Mouse (Mus musculus) lung, embryonic 14.5 days (tissue): ENCODE data around the gene Celf6. TPM values are rescaled to one million over a fixed set of nuclear protein-coding genes. Genes with fewer than 3 reads are reported as not detected.

Experiments used
- ATAC-seq: fragments of 200-750 bp; cut with Nextera tagmentation; 2 replicates; pipeline ENCODE4 v1.8.0; 2017; ENCODE audit warnings: mild to moderate bottlenecking, moderate TSS enrichment, moderate library complexity; ENCODE audit not compliant: insufficient read depth
- DNase-seq: peaks from one replicate; pipeline ENCODE4 v3.0.0-alpha.2; 2015
- H3K27ac ChIP-seq: fragments of 300-500 bp; sonication (generic); 2 replicates; pipeline ENCODE4 v1.5.1; 2014; ENCODE audit warnings: low read depth, mild to moderate bottlenecking, moderate library complexity
- H3K27me3 ChIP-seq: fragments of 300-500 bp; sonication (generic); 2 replicates; pipeline ENCODE4 v1.6.1; 2014; ENCODE audit warnings: low read length, control low read depth; ENCODE audit not compliant: insufficient read depth
- H3K36me3 ChIP-seq: fragments of 300-500 bp; sonication (generic); 2 replicates; pipeline ENCODE4 v1.6.1; 2014; ENCODE audit warnings: control low read depth; ENCODE audit not compliant: insufficient read depth
- H3K4me1 ChIP-seq: fragments of 300-500 bp; sonication (generic); 2 replicates; pipeline ENCODE4 v1.6.1; 2014; ENCODE audit warnings: antibody characterized with exemption, control low read depth; ENCODE audit not compliant: insufficient read depth
- H3K4me2 ChIP-seq: fragments of 300-500 bp; sonication (generic); 2 replicates; pipeline ENCODE4 v1.6.1; 2014; ENCODE audit warnings: mild to moderate bottlenecking
- H3K4me3 ChIP-seq: fragments of 300-500 bp; sonication (generic); 2 replicates; pipeline ENCODE4 v1.5.1; 2014; ENCODE audit warnings: low read depth, low read length
- H3K9ac ChIP-seq: fragments of 300-500 bp; sonication (generic); 2 replicates; pipeline ENCODE4 v1.6.1; 2014
- H3K9me3 ChIP-seq: fragments of 300-500 bp; sonication (generic); 2 replicates; pipeline ENCODE4 v1.6.1; 2016; ENCODE audit warnings: low read depth, low read length, control low read depth
- CTCF ChIP-seq: IDR thresholded peaks from 2 replicates; pipeline ENCODE4 v1.5.1; 2016; ENCODE audit warnings: antibody characterized with exemption, low read depth
- WGBS: fragments of 180-500 bp; shearing (Covaris S2); extraction: QIAGEN DNeasy Blood & Tissue Kit; methylation state at CpG from one replicate; pipeline ENCODE4 v1.1.7; 2014; 5-methylcytosine and 5-hydroxymethylcytosine counted together
- polyA plus RNA-seq: library from polyadenylated mRNA; unstranded; fragments of >200 nt; fragmentation: Nextera tagmentation; extraction: Ambion mirVana; gene quantifications from 2 replicates; pipeline ENCODE4 v1.2.1, GENCODE M21; 2014

Gene Celf6
- polyA plus RNA-seq, 1 experiment from 2014 or later, result 0.45 TPM

DNA sequence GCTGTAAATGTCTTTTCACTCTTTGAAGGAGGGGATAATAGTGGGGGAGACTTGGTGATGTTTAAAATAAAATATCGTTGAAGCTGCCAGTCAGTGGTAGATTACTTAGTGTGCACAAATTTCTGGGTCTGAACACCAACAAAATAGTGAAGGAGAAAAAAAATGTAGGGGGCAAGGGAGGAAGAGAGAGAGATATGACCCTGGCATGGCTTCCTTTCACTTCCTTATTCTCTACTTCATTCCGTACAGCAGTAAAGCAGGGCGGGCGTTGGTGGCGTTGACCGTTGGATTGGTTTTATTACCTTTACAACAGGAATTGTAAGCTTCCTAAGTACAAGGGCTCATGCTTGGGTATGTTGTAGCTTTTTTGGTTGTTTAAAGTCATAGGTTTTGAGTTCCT lies 36.1 kb upstream of the Celf6 start:
- DNase-seq (no peak), ATAC-seq (no peak)
- H3K9ac ChIP-seq, result no peak overlapping the region
- no peak for TF ChIP-seq CTCF
- no peaks in the 10 kb centered on the region for H3K9me3 ChIP-seq
- no peaks in the 10 kb centered on the region for H3K27me3 ChIP-seq
- peak overlapping the region; percentile 27; the same call in 1 of the 2 replicates for H3K4me2 ChIP-seq
- no peaks in the 10 kb centered on the region for H3K36me3 ChIP-seq
- WGBS, result 93% methylated on average over 6 of the region's 6 CpGs
- no peak overlapping the region for H3K27ac ChIP-seq
- no peak overlapping the region for H3K4me3 ChIP-seq
- H3K4me1 ChIP-seq, result peaks cover 14% of the 10 kb centered on the region; the same call in 1 of the 2 replicates

GRCm38 (mm10) chr9:59542766-59543324 lies 34.9 kb upstream of the Celf6 start:
- DNase-seq (no peak), ATAC-seq (no peak)
- Histone ChIP-seq H3K36me3 (no peaks in the 10 kb centered on the region), H3K27ac (no peak overlapping the region), H3K4me1 (peaks cover 14% of the 10 kb centered on the region; the same call in 1 of the 2 replicates), H3K4me3 (no peak overlapping the region), H3K9me3 (no peaks in the 10 kb centered on the region), H3K27me3 (no peaks in the 10 kb centered on the region), H3K4me2 (no peak overlapping the region), H3K9ac (no peak overlapping the region)
- TF ChIP-seq CTCF, result no peak

- Histone ChIP-seq H3K9me3 (no peaks in the 10 kb centered on the region), H3K9ac (no peak overlapping the region), H3K27ac (no peak overlapping the region), H3K4me2 (no peak overlapping the region), H3K4me3 (no peak overlapping the region), H3K27me3 (no peaks in the 10 kb centered on the region), H3K4me1 (peaks cover 14% of the 10 kb centered on the region; the same call in 1 of the 2 replicates), H3K36me3 (no peaks in the 10 kb centered on the region)
- TF ChIP-seq CTCF, result no peak
- 79% methylated on average over 5 of the region's 5 CpGs for WGBS
- DNase-seq (no peak), ATAC-seq (no peak)
Observed at GRCm38 (mm10) chr9:59544739-59545138, 33.0 kb upstream of the Celf6 start.

GRCm38 (mm10) chr9:59547869-59548268 lies 29.8 kb upstream of the Celf6 start:
- no peak overlapping the region for H3K27ac ChIP-seq
- H3K4me1 ChIP-seq, result no peaks in the 10 kb centered on the region
- H3K4me3 ChIP-seq, result no peak overlapping the region
- 89% methylated on average over 1 of the region's 1 CpGs for WGBS
- no peak overlapping the region for H3K9ac ChIP-seq
- H3K9me3 ChIP-seq, result no peaks in the 10 kb centered on the region
- no peak for DNase-seq
- no peaks in the 10 kb centered on the region for H3K27me3 ChIP-seq
- H3K36me3 ChIP-seq, result no peaks in the 10 kb centered on the region
- no peak for TF ChIP-seq CTCF
- no peak for ATAC-seq
- no peak overlapping the region for H3K4me2 ChIP-seq

DNA sequence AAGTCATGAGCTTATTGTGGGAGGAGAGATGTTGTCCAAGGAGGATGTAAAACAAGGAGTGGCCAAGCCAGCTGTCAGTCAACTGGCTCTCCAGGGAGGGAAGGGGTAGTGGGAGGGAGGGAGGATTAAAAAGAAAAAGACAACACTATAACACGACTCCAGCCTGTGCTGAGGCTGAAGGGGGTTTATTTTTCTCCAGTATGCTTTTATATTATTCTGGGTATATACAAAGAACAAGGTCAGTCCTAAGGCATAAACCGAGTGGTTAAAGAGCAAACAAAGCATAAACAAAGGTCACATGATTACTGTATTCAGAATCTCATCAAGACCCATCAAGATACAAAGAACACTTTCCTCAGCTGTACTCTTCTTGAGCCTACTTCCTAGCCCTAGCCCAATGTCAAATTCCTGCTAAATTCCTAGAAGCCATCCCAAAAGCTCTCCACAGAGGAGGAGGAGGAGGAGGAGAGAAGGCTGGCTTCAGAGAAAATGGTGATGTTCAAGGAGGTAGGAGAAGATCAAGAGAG lies 28.7 kb upstream of the Celf6 start:
- Histone ChIP-seq H3K9me3 (no peaks in the 10 kb centered on the region), H3K4me3 (no peak overlapping the region), H3K36me3 (peaks cover 4% of the 10 kb centered on the region; the same call in 1 of the 2 replicates), H3K9ac (no peak overlapping the region), H3K4me1 (no peaks in the 10 kb centered on the region), H3K27ac (no peak overlapping the region), H3K27me3 (no peaks in the 10 kb centered on the region), H3K4me2 (no peak overlapping the region)
- no peak for DNase-seq
- no peak for ATAC-seq
- TF ChIP-seq CTCF, result no peak
- WGBS, result 60% methylated on average over 2 of the region's 2 CpGs

GRCm38 (mm10) chr9:59550077-59550476 lies 27.6 kb upstream of the Celf6 start:
- ATAC-seq (no peak), DNase-seq (no peak)
- no peak overlapping the region for H3K4me2 ChIP-seq
- peaks cover 4% of the 10 kb centered on the region; the same call in 1 of the 2 replicates for H3K36me3 ChIP-seq
- no peak for TF ChIP-seq CTCF
- H3K4me3 ChIP-seq, result no peak overlapping the region
- WGBS, result 78% methylated on average over 4 of the region's 4 CpGs
- no peak overlapping the region for H3K27ac ChIP-seq
- H3K27me3 ChIP-seq, result no peaks in the 10 kb centered on the region
- H3K4me1 ChIP-seq, result no peaks in the 10 kb centered on the region
- H3K9ac ChIP-seq, result no peak overlapping the region
- H3K9me3 ChIP-seq, result no peaks in the 10 kb centered on the region

DNA sequence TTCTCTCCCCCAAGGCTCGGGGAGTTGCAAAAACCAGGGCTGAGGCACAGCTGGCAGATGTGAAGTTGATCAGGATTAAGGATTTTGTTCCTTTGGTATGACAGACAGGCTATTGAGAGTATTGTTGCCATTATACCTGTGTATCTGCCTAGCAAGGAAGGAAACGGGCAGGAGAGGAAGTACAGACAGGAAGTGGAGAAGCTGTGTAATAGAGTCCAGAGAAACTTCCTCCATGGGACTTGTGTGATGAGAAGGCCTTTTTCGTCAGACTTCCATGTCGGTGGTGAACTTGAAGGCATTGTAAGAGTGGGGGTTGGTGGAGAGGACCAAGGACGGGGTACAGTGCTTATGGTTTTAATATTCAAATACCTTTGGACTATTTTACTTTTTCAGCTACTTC lies 26.7 kb upstream of the Celf6 start:
- H3K4me2 ChIP-seq, result no peak overlapping the region
- ATAC-seq, result no peak
- no peak overlapping the region for H3K9ac ChIP-seq
- no peak overlapping the region for H3K27ac ChIP-seq
- no peaks in the 10 kb centered on the region for H3K9me3 ChIP-seq
- H3K4me1 ChIP-seq, result no peaks in the 10 kb centered on the region
- TF ChIP-seq CTCF, result no peak
- H3K36me3 ChIP-seq, result peaks cover 4% of the 10 kb centered on the region; the same call in 1 of the 2 replicates
- no peaks in the 10 kb centered on the region for H3K27me3 ChIP-seq
- H3K4me3 ChIP-seq, result no peak overlapping the region
- WGBS, result 76% methylated on average over 5 of the region's 5 CpGs
- DNase-seq, result no peak
